Mouse (Mus musculus): ENCODE results near the gene 1700028P14Rik.

1700028P14Rik gene

GRCm38 (mm10) chr19:23607951-23608350 lies 44.7 kb downstream of the 1700028P14Rik start:
- DNase-seq (ENCODE audit: low read depth), result no peak

- DNase-seq (ENCODE audit: low read depth), result no peak
Measured at GRCm38 (mm10) chr19:23594950-23595349, 57.7 kb downstream of the 1700028P14Rik start.

- no peak for DNase-seq (ENCODE audit: low read depth)
Measured at GRCm38 (mm10) chr19:23578606-23579355, 73.8 kb downstream of the 1700028P14Rik start.

GRCm38 (mm10) chr19:23576685-23577084 lies 75.9 kb downstream of the 1700028P14Rik start:
- no peak for DNase-seq (ENCODE audit: low read depth)

- no peak for DNase-seq (ENCODE audit: low read depth)
Measured at GRCm38 (mm10) chr19:23563693-23564092, 88.9 kb downstream of the 1700028P14Rik start.

- no peak for DNase-seq (ENCODE audit: low read depth)
Measured at GRCm38 (mm10) chr19:23562588-23562987, 90.0 kb downstream of the 1700028P14Rik start.

- DNase-seq (ENCODE audit: low read depth), result no peak
Measured at GRCm38 (mm10) chr19:23562061-23562460, 90.6 kb downstream of the 1700028P14Rik start.

- DNase-seq (ENCODE audit: low read depth), result no peak
Measured at GRCm38 (mm10) chr19:23553450-23553849, 99.2 kb downstream of the 1700028P14Rik start.

GRCm38 (mm10) chr19:23545604-23546003 lies 107.0 kb downstream of the 1700028P14Rik start:
- DNase-seq (ENCODE audit: low read depth), result no peak

- DNase-seq (ENCODE audit: low read depth), result no peak
Measured at GRCm38 (mm10) chr19:23543244-23544004, 109.2 kb downstream of the 1700028P14Rik start.

GRCm38 (mm10) chr19:23542759-23543158 lies 109.9 kb downstream of the 1700028P14Rik start:
- no peak for DNase-seq (ENCODE audit: low read depth)

- no peak for DNase-seq (ENCODE audit: low read depth)
Measured at GRCm38 (mm10) chr19:23535700-23536099, 116.9 kb downstream of the 1700028P14Rik start.

- no peak for DNase-seq (ENCODE audit: low read depth)
Measured at GRCm38 (mm10) chr19:23531899-23532298, 120.7 kb downstream of the 1700028P14Rik start.

- peak; percentile 47 for DNase-seq (ENCODE audit: low read depth)
Measured at GRCm38 (mm10) chr19:23523711-23524110, 128.9 kb downstream of the 1700028P14Rik start.

- DNase-seq (ENCODE audit: low read depth), result no peak
Measured at GRCm38 (mm10) chr19:23521831-23522230, 130.8 kb downstream of the 1700028P14Rik start.

- no peak for DNase-seq (ENCODE audit: low read depth)
Measured at GRCm38 (mm10) chr19:23521071-23521470, 131.5 kb downstream of the 1700028P14Rik start.

GRCm38 (mm10) chr19:23520629-23521028 lies 132.0 kb downstream of the 1700028P14Rik start:
- no peak for DNase-seq (ENCODE audit: low read depth)

- no peak for DNase-seq (ENCODE audit: low read depth)
Measured at GRCm38 (mm10) chr19:23518477-23518876, 134.1 kb downstream of the 1700028P14Rik start.

- DNase-seq (ENCODE audit: low read depth), result no peak
Measured at GRCm38 (mm10) chr19:23511303-23511702, 141.3 kb downstream of the 1700028P14Rik start.

All from c-Kit-positive CD71-negative TER-119-negative erythroid progenitor cells, embryonic 14.5 days (primary cell).